Mouse (Mus musculus) ES-Bruce4 (cell line): Measurements from ENCODE around the gene Apcs. TPM values are rescaled to one million over a fixed set of nuclear protein-coding genes. Genes with fewer than 3 reads are reported as not detected.

Source experiments
- H3K27ac ChIP-seq: 2 replicates; pipeline ENCODE4 v1.5.1; 2012; ENCODE audit warnings: low read length, inconsistent platforms; ENCODE audit not compliant: insufficient read depth
- H3K27me3 ChIP-seq: 2 replicates; pipeline ENCODE4 v1.6.1; 2012; ENCODE audit warnings: mild to moderate bottlenecking, low read length, inconsistent platforms; ENCODE audit not compliant: control insufficient read depth, poor library complexity, insufficient read depth, severe bottlenecking
- H3K36me3 ChIP-seq: 2 replicates; pipeline ENCODE4 v1.6.1; 2012; ENCODE audit warnings: inconsistent platforms, mild to moderate bottlenecking, low read length, moderate library complexity; ENCODE audit not compliant: control insufficient read depth, poor library complexity, insufficient read depth, severe bottlenecking
- H3K4me1 ChIP-seq: one replicate; pipeline ENCODE4 v1.8.1; 2011; ENCODE audit warnings: low read length; ENCODE audit not compliant: control insufficient read depth, insufficient read depth
- H3K4me3 ChIP-seq: 2 replicates; pipeline ENCODE4 v1.5.1; 2011; ENCODE audit warnings: low read depth, mild to moderate bottlenecking, low read length
- H3K9ac ChIP-seq: 2 replicates; pipeline ENCODE4 v1.6.1; 2012; ENCODE audit warnings: low read depth, mild to moderate bottlenecking, inconsistent platforms; ENCODE audit not compliant: poor library complexity, severe bottlenecking
- H3K9me3 ChIP-seq: replicated peaks from 2 replicates; pipeline ENCODE4 v1.6.1; 2012; ENCODE audit warnings: mild to moderate bottlenecking, low read length, inconsistent platforms; ENCODE audit not compliant: control insufficient read depth, poor library complexity, insufficient read depth, severe bottlenecking
- CTCF ChIP-seq: IDR thresholded peaks from one replicate; pipeline ENCODE4 v1.8.1; 2011; ENCODE audit warnings: low read depth, low read length
- EP300 ChIP-seq: IDR thresholded peaks from 2 replicates; pipeline ENCODE4 v1.6.1; 2011; ENCODE audit warnings: low read depth, low read length; ENCODE audit not compliant: insufficient read depth
- POLR2A ChIP-seq: IDR thresholded peaks from one replicate; pipeline ENCODE4 v1.8.1; 2011; ENCODE audit warnings: low read length; ENCODE audit not compliant: insufficient read depth
- polyA plus RNA-seq: library from polyadenylated mRNA; stranded (reverse); fragments of >200 nt; gene quantifications from 2 replicates; pipeline ENCODE4 v1.2.4, GENCODE M21; 2011; ENCODE audit warnings: low read depth; ENCODE audit not compliant: missing spikeins, insufficient read depth, insufficient read length

The Apcs gene
- polyA plus RNA-seq, 1 experiment = not detected

GRCm38 (mm10) chr1:172876675-172877074 is 18.2 kb downstream of the Apcs start:
- H3K4me3 ChIP-seq = no peak overlapping the region
- no peak overlapping the region for H3K27ac ChIP-seq
- no peaks in the 10 kb centered on the region for H3K4me1 ChIP-seq
- no peak overlapping the region for H3K9ac ChIP-seq
- H3K36me3 ChIP-seq = no peaks in the 10 kb centered on the region
- no peaks in the 10 kb centered on the region for H3K27me3 ChIP-seq
- no peak for TF ChIP-seq POLR2A
- TF ChIP-seq CTCF = no peak
- no peak for TF ChIP-seq EP300
- no peaks in the 10 kb centered on the region for H3K9me3 ChIP-seq

- Histone ChIP-seq H3K9ac (no peak overlapping the region), H3K27ac (no peak overlapping the region), H3K9me3 (no peaks in the 10 kb centered on the region), H3K36me3 (no peaks in the 10 kb centered on the region), H3K4me3 (no peak overlapping the region), H3K4me1 (no peaks in the 10 kb centered on the region), H3K27me3 (no peaks in the 10 kb centered on the region)
- no peak for TF ChIP-seq CTCF
- no peak for TF ChIP-seq POLR2A
- TF ChIP-seq EP300 = no peak
Measured at GRCm38 (mm10) chr1:172875265-172875664, 19.6 kb downstream of the Apcs start.

DNA sequence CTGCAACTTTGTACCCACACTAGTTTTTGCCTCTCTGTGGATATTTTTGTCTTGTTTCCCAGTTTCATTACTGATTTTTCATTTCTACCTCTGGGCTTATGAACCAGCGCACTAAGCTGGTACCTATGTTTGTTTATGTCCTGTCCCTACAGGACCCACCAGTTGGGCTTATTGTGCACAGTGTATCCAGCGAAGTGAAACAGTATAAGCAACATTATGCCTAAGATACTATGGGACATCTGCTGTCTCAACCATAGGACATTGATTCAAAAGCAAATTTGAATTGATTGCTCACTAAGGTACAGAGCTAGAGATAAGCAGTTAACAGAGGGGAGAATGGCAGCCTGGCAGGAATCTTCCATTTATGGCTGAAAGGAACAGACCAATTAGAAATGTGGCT is 46.7 kb downstream of the Apcs start:
- Histone ChIP-seq H3K9ac (no peak overlapping the region), H3K4me1 (no peaks in the 10 kb centered on the region), H3K27me3 (no peaks in the 10 kb centered on the region), H3K9me3 (no peaks in the 10 kb centered on the region), H3K4me3 (no peak overlapping the region), H3K36me3 (no peaks in the 10 kb centered on the region), H3K27ac (no peak overlapping the region)
- no peak for TF ChIP-seq EP300
- TF ChIP-seq CTCF = no peak
- no peak for TF ChIP-seq POLR2A

DNA sequence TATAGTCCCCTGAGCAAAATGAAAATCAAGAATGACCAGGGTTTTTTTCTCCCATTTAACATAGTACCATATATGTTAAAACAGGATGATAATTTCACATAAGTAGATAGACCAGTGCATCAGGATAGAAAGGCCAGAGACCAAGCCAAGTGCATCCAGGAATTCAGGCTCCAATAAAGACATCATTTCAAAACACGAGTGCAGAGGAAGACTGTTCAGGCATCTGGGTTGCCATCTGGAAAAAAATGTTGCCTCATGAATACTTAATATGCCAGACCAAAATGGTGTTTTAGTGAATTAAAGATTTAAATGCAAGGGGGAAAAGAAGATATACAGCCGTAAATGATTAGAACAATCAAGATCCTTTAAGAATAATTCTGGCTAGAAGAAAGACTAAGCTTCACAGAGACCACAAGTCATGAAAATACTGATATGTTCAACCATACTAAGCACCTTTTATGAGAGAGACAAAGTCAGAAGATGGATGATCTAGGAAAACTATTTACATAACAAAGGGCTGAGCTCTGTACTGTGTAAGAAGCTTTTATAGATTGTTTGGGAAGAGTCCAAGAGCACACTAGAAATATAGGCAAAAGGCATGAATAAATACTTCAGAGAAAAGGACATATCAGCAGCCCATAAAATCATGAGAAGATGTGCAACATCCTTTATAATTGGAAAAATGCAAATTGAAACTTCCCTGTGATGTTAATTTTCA is 47.6 kb downstream of the Apcs start:
- Histone ChIP-seq H3K4me1 (no peaks in the 10 kb centered on the region), H3K4me3 (no peak overlapping the region), H3K9ac (no peak overlapping the region), H3K9me3 (no peaks in the 10 kb centered on the region), H3K36me3 (no peaks in the 10 kb centered on the region), H3K27me3 (no peaks in the 10 kb centered on the region), H3K27ac (no peak overlapping the region)
- TF ChIP-seq POLR2A = no peak
- TF ChIP-seq EP300 = no peak
- TF ChIP-seq CTCF = no peak

Other genes starting within 250 kb of the Apcs start
- not detected in 2 replicates for gene Crp, start 197.0 kb downstream of the Apcs start, polyA plus RNA-seq
- not detected in 2 replicates for gene Olfr16, start 55.4 kb upstream of the Apcs start, polyA plus RNA-seq
- not detected in 2 replicates for gene Olfr1408, start 242.3 kb upstream of the Apcs start, polyA plus RNA-seq